Mouse (Mus musculus): ENCODE measurements around the gene Mfsd6.

Gene Mfsd6

DNA sequence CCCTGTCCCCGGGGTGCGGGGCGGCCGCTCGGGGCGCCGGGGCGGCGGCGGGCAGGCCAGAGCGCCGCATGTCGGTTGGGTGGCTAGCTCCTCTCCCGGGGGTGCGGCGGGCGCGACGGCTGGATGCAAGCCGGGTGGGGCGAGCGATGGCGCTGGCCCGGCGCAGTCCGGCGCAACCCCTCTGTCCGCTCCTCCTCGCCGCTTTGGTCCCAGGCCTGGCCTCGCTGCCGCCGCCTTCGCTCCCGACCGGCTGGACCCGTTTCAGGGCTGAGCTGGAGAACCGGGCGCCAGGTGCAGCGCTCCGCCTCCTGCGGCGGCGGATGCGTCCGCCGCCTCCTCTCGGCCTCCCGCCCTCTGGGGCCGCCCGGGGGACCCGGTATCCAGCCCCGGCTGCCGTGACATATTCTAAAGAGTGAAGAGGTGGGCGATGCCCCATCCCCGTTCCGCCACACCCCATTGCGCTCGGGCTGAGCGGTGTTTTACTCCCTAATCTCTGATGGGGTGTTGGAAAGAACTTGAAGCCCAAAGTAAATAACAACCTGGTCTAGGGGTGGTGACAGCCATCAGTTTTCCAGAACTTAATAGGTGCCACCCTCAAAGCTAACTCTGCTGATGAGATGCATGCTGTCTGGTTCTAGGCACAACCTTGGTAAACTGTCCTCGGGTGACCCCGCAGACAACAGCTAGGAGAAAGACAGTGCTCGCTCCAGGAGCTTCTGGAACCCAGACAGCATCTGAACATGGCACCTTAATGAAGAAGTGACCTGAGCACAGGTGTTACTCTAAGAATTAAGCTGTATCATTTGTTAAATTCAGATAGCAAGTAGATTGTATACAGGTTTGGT, at the start of gene Mfsd6:
TSS of gene Mfsd6 (minus strand) at position 407 of the 845 bp plus-strand sequence.
- ATAC-seq (ENCODE audit: low TSS enrichment), result peak; percentile 49

DNA sequence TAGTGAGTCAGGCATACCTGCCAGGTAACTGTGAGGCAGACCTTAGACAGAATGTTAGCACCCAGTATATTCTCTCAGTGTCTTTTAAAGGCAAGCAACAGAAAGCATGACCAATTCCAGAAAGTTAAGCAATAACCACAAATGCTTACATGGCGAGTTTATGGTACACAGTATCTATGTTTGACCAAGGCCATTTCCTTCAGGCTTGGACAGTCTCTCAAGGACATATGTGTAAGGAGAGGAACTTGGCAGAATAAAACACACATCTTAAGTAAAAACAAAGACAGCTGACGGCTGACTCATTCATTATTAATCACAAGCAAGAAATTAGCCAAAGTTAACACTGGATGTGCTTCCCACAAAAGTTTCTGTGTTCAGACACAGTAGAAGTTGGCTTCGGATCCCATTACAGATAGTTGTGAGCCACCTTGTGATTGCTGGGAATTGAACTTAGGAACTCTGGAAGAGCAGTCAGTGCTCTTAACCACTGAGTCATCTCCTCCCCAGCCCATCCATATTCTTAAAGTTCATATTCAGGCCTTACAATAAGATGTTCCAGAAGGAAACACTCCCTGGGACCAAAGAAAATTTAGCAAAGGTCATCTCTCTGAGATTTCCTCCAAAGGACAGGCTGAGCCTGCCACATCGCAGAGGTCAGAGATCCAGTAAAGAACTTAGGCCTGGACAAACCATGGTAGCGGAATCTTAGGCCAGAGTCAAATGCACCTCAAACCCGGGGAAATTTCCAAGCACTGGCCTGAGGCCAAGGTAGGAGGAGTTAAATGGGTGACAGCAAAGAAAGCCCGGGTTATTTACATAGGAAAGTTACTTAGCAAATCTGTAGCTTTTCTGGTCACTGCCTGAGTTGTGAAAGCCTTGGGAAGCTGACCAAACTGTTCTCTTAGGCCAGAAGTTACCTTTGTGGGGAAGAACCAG, 38.2 kb upstream of the Mfsd6 start:
- no peak for ATAC-seq (ENCODE audit: low TSS enrichment)

DNA sequence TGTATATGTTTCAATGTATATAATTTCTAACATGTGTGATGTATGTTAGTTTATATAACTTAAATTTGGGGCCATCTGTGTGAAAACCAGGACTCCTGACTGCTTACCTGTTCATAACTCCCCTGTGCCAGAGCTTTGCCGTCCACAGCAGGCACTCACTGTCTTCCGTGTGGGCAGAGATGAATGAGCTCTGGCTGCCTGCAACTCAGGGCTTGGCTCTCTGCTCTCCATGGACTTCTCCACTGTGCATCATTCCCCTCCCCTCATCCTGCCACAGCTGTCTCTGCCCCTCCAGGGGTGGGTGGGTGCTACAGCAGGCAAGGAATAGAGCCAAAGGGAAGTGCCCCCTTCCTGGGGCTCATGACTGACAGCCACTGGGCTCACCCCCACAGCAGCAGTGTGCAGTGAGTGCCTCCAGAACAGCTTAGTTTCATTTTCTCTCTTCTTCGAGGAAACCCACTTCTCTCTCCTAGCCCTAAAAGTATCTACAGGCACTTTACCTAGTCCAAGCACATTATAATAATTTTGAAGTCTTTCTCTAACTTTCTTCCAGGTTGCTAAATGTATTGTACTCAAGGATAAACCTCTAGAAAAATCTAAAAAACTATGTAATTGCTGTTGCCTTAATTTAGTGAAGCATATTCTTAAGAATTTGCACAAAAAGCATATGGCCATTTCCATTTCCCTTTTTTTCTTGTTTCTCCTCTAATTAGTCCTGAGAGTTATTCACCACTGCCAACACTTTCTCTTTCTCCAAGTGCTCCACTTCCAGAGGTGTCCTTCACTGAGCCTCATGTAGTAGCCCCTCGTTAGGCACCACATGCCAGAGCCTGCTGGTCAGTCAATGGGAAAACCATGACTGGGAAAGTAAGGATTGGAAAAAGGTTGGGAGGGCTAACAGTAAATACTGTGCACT, 36.9 kb upstream of the Mfsd6 start:
- peak; percentile 98 for ATAC-seq (ENCODE audit: low TSS enrichment)

DNA sequence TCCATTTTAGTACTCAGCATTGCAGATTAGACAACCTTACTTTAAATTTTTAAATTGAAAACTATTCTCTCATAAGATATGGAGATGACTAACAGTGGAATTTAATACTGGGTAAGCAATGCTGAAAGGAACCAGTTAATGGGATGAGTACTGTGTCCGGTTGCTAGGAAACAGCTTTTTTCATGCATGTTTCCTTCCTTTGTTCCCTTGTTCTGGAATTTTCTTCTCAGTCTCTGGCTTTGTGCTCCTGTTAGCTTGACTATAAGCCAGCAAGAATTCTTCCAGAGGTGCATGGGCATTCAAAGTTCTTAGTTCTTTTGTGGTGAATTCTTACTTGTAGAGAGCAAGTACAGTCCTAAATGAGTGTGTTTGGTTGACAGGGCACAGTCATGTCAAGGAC, 30.9 kb upstream of the Mfsd6 start:
- no peak for ATAC-seq (ENCODE audit: low TSS enrichment)

DNA sequence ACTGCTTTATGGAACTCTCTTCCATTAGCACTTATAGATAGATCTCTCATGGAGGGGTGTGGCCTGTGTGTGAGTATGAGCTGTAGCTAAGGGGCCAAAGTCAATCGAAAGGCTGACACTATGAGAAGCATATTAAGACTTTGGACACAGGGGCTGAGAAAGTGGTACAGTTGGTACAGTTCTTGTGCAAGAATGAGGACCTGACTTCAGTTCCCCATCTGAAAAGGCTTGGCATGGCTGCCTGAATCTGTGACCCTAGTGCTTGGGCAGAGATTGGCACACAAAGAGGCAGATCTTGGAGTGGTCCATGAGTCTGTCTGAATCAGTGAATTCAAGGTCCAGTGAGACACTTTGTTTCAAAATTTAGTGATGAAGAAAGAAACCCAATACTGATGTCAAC, 27.1 kb upstream of the Mfsd6 start:
- no peak for ATAC-seq (ENCODE audit: low TSS enrichment)

DNA sequence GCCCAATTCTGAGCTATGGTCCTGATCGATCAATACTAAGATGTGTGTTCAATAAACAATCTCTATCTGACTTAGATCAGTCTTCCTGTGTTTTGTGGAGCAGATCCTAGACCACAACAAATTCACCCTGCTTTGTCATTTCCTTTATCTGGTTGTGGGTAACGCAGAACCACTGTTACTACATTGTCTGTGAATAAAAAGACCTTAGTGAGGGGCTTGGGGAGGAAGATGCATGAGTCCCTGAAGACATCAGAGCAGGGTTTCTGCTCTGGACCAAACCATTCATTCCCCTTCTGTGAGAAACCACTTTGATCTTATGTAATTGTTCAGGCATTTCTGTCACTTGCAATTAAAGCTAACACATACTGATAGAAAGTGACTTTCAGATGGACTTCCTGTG, 26.6 kb upstream of the Mfsd6 start:
- ATAC-seq (ENCODE audit: low TSS enrichment), result no peak

DNA sequence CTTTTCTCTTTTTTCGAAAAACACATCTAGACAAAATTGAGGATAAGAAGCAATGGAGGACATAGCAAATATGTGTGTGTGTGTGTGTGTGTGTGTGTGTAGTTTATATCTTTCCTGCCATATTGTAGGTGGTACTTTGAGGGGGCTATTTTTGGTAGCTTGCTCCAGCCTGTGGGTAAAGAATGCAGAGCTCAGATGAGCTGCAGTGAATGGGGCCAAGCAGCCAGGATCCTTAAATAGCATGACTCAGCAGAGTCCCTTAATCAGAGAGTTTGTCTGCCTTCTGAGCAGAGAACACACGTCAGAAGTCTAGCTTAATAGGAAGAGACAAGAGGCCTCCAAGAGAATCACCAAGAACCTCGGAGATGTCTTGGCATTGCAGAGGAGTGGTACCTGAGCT, 25.4 kb upstream of the Mfsd6 start:
- peak; percentile 98 for ATAC-seq (ENCODE audit: low TSS enrichment)

DNA sequence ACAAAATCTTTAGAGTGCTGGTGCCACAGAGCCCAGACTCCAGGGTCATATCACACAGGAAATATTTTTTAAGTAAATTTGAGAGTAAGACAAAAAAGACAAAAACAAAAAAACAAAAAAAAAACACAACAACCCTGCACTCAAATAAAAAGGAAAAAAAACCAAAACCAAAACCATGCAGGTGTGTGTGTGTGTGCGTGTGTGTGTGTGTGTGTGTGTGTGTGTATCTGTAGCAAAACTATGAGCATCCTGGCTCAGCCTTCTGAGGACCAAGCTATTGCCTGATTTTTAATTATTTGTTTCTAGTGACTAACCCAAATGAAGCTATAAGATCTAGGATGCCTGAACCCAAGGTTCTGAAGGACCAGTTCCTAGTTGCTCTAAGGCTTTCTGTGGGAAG, 24.4 kb upstream of the Mfsd6 start:
- no peak for ATAC-seq (ENCODE audit: low TSS enrichment)

DNA sequence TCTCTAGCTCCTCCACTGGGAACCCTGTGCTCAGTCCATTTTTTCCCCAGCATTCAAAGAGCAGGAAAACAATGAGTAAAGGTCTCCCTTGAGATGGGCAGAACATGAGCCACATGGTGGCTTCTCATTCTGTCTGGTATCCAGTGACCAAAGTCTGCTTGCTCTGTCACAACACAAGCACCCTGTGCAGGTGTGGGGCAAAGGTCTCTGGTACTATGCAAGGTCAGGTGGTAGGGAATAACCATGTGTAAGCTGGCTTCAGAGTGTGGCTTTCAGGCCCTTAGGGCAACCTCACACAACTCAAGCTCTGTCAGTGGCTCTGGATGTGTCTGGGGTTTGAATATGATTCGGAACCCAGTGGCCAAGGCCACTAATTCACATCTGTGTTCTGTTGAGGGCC, 22.7 kb upstream of the Mfsd6 start:
- ATAC-seq (ENCODE audit: low TSS enrichment), result no peak

DNA sequence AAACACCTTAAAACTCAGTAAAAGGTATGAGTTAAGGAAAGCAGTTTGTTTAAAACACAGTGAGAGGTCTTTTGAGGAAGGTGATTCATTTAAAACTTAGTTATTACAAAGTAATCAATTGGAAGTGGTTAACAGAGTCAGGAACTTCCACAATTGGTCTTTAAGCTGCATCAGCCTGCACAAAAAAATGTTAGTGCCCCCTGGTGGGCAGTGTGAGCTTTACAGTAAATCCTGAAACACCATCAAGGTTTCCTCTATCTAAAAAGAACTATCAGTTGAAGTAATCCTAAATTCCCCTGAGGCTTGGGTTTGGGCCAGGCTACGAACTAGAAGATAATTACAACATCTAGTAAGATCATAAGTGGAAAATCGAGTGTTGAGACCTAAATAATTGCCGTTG, 21.0 kb upstream of the Mfsd6 start:
- ATAC-seq (ENCODE audit: low TSS enrichment), result peak; percentile 69; the same call in 1 of the 2 replicates

DNA sequence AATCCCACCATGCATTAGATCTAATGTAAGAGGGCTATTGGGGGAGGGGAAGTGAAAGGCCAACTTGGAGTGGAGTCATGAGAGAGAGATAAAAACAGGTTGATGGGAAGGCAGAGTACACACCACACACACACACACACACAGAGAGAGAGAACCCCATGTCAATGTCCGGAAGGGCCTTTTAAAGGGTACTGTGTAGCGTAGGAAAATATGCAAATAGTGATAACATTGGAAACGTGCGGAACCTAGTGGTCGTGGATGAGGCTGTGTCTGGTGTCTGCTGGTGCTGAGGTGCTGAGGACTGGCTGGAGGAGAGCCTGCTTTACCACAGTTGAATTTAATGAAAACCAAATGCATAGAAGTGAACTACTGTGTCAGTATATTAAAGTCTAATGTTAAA, 15.3 kb upstream of the Mfsd6 start:
- no peak for ATAC-seq (ENCODE audit: low TSS enrichment)

DNA sequence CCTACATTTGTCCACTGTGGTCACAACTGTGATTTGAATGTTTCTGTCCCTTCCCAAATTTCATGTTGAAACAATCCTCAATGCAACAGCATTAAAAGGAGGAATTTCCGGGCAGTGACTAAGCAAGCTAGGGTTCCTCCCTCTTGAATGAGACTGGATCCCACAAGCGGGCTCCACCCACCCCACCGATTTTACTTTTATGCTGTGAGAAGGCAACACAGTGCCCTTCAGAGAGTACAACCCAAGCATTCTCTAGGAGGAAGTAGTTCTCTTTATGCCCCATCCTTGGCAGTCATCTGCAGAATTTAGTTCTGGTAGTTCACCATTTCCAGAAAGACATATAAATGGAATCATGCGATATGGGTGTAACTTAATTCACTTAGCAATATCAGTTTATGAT, 6.9 kb upstream of the Mfsd6 start:
- ATAC-seq (ENCODE audit: low TSS enrichment), result no peak

DNA sequence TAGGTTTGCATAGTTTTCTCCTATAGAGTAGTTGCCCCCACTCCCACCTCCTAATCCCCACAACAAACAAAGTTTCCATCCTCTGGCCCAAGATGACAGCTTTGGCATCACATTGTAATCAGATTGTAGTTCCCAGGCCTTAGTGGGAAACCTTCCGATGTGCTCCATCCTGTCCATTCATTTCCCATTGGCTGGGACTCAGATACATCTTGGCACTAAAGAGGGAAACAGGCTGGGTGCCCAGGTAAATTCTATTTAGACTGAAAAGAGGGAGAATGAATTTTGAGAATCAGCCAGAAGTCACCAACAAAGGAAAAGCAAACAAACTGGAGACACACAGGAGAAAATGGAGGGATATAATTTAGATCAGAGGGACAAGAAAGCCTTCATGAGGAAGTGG, 3.0 kb upstream of the Mfsd6 start:
- no peak for ATAC-seq (ENCODE audit: low TSS enrichment)

DNA sequence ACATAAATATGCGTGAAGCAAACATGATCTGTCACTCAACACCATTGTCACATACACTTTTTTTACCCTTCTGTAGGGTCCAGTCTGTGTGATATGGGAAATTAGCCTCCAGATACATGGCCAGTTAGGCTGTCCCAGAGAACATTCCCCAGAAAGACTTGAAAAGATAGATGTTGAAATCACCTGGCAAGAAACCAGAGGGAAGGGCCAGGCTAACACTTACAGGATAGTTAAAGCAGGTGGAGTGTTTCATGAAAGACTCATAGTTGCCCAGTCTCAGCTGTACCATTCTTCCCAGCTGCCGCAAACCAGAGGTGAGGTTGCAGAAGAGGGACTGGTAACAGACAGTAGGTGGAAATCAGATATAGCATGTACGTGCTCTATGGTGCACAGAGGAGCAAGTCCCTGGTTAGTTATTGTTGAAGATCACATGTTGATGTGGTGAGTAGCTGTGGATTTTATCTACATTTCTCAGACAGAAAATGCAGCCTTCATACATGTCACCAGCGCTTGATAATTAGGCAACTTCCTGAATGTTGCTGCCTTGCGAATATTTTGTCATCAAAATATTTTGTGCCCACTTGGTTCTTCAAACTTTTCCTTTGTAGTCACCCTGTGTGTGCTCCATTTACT, 1.7 kb upstream of the Mfsd6 start:
- ATAC-seq (ENCODE audit: low TSS enrichment), result no peak

DNA sequence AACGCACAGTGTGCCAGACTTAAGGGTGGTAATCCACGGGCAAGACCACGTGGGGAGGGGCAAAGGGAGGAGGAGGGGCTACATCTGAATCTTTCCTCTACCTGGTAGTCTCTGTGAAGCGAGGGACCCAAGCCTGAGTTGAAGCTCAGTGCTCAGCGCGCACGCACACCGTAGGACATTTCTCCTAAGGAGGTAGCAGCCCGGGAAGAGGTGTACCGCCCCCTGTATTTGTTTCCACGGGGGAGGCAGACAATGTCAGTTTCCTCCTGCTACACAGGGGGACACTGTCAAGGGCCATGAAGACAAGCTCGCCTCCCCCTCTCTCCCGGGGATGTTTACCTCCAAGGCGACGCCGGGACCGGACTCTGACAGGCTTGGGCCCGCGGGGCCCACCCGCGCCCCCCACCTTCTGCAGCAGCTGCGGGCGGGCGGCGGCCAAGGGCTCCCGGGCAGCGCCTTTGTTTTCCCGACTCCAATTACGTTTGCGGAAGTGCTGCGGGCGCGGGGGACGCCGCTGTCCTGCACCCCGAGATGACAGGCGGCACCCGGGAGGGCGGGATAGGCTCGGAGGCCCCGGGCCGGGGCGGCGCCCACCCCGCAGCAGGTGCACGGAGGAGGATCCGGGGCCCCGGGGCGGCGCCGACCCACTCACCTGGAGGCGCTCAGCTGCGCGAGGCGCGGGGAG, 749 bp downstream of the Mfsd6 start:
- peak; percentile 52 for ATAC-seq (ENCODE audit: low TSS enrichment)

DNA sequence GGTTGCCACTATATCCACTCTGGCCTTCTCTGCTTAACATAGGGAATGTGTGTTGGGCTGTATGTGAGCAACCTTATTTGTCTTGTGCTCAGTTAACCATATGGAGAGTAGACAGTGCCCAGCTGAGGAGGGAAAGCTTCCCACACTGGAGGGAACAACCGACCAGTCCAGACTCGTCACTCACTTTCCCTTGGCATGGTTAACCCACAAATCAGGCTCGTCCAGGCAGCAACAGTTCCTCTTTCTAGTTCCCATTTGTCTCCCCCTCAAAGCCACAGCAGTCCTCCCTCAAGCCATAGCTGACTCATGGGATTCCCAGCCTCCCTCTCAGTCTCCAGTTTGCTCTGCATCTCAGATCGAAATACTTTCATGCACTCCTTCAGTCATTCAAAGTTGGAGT, 4.7 kb downstream of the Mfsd6 start:
- peak; percentile 47 for ATAC-seq (ENCODE audit: low TSS enrichment)

DNA sequence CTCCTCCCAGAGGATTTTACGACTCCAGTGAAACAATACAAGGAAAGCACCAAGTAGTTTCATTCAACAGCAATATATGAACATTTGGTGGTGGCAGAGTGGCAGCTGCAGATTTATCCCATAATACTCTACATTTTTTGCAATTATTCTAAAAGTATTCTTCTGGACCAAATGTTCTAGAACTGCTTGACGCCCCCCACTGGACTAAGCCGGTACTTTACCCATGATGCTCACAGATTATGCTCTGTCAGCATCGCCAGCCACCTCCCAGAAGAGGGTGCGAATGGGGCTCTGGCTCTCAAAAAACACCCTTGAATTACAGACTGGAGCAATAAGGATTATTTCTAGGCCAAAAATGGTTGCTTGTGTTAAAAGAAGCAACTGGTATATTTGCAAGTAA, 8.2 kb downstream of the Mfsd6 start:
- no peak for ATAC-seq (ENCODE audit: low TSS enrichment)

DNA sequence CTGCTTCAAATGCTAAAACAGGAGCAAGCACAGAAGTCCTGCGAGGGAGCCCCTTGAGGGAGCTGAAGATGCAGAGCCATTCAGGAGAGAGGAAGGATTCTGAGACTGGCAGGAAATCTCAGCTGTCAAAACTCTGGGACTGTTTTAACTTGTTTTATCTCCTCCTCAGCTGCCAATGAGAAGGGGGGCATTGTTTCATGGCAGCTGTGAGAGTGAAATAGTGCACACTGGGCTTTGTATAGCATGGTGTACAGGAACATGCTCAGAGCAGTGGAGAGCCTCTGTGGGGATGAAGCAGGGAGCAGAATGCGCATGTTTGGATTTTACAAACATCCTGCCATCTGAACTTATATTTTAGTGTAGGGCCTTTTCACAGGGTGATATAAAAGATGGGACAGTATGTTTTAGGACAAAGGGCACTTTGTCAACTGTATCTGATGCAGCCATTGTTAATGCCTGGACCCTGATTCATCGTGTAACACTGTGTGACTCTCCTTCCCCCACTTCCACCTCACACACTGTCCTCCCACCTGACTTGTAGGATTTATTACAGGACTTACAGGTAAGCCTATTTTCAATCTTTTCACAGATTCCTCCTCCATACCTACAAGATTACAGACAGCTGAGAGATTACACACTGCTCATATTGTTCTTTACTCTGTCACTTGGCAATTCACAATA, 9.1 kb downstream of the Mfsd6 start:
- peak; percentile 18; the same call in 1 of the 2 replicates for ATAC-seq (ENCODE audit: low TSS enrichment)

DNA sequence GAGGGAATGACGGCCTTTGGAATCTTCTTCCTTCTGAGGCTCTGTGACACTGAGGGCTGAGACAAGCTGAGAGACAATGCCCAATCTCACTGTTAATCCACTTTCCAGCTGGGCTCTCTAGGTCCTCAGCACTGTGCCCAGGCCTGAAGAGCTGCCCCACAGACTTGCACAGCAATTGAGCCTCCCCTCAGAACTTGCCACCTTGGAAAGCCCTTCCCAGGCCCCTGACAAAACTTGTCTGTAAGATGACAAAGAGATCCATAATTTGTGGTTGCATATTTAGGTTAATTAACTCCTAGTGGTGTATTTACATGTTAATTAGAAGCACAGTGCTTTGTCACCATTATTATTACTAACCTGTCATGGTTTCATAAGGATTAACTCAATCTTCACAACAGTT, 12.8 kb downstream of the Mfsd6 start:
- 0 out of 2 replicates have a peak, but pooled peaks have one; percentile 8 for ATAC-seq (ENCODE audit: low TSS enrichment)

DNA sequence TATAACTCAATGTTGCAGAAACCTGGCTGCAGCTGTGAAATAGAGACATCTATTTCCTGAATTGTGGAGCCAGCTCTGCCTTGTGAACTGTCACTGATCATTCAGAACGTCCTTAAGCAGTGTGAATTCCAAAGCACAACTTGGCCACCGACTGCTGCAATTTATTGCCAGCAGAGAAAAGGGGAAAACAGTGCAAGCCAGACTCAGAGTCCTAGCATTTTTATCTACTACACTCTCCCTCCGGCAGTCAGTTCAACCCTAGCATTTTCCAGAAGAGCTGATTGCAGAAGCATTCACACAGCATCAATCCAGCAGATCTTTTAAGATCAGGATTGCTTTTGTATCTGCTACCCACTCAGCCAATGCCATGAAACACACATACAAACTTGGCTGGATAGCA, 13.2 kb downstream of the Mfsd6 start:
- ATAC-seq (ENCODE audit: low TSS enrichment), result peak; percentile 26; the same call in 1 of the 2 replicates

Data from frontal cortex, adult (tissue).